Mouse (Mus musculus) liver, embryonic 16.5 days (tissue): ENCODE measurements around the gene Crp. TPM values are rescaled to one million over a fixed set of nuclear protein-coding genes. Genes with fewer than 3 reads are reported as not detected.

Experiments used
- ATAC-seq: fragments of 200-750 bp; cut with Nextera tagmentation; 2 replicates; pipeline ENCODE4 v1.8.0; 2017; ENCODE audit warnings: low read depth, mild to moderate bottlenecking, moderate number of reproducible peaks, moderate library complexity
- H3K27ac ChIP-seq: fragments of 300-500 bp; sonication (generic); 2 replicates; pipeline ENCODE4 v1.5.1; 2014; ENCODE audit warnings: mild to moderate bottlenecking, low read length
- H3K27me3 ChIP-seq: fragments of 300-500 bp; sonication (generic); 2 replicates; pipeline ENCODE4 v1.6.1; 2014; ENCODE audit warnings: low read depth, low read length, mixed read lengths; ENCODE audit not compliant: control insufficient read depth, insufficient read depth
- H3K36me3 ChIP-seq: fragments of 300-500 bp; sonication (generic); 2 replicates; pipeline ENCODE4 v1.6.1; 2014; ENCODE audit warnings: mild to moderate bottlenecking; ENCODE audit not compliant: control insufficient read depth, insufficient read depth
- H3K4me1 ChIP-seq: fragments of 300-500 bp; sonication (generic); 2 replicates; pipeline ENCODE4 v1.6.1; 2014; ENCODE audit warnings: low read depth, low read length, mixed read lengths; ENCODE audit not compliant: control insufficient read depth
- H3K4me2 ChIP-seq: fragments of 300-500 bp; sonication (generic); 2 replicates; pipeline ENCODE4 v1.6.1; 2014; ENCODE audit warnings: low read depth, low read length, mixed read lengths
- H3K4me3 ChIP-seq: fragments of 300-500 bp; sonication (generic); 2 replicates; pipeline ENCODE4 v1.5.1; 2014; ENCODE audit warnings: low read depth, mild to moderate bottlenecking, low read length
- H3K9ac ChIP-seq: fragments of 300-500 bp; sonication (generic); 2 replicates; pipeline ENCODE4 v1.6.1; 2014; ENCODE audit warnings: low read depth, low read length
- H3K9me3 ChIP-seq: fragments of 300-500 bp; sonication (generic); replicated peaks from 2 replicates; pipeline ENCODE4 v1.6.1; 2016; ENCODE audit warnings: low read length; ENCODE audit not compliant: control insufficient read depth
- WGBS: fragments of 180-500 bp; shearing (Covaris S2); extraction: QIAGEN DNeasy Blood & Tissue Kit; methylation state at CpG from one replicate; pipeline ENCODE4 v1.1.7; 2014; ENCODE audit not compliant: insufficient replicate concordance; 5-methylcytosine and 5-hydroxymethylcytosine counted together
- polyA plus RNA-seq: library from polyadenylated mRNA; unstranded; fragments of >200 nt; fragmentation: Nextera tagmentation; extraction: Ambion mirVana; gene quantifications from 2 replicates; pipeline ENCODE4 v1.2.1, GENCODE M21; 2015

The Crp gene
- polyA plus RNA-seq, 1 experiment from 2014 or later = 74.9 TPM

DNA sequence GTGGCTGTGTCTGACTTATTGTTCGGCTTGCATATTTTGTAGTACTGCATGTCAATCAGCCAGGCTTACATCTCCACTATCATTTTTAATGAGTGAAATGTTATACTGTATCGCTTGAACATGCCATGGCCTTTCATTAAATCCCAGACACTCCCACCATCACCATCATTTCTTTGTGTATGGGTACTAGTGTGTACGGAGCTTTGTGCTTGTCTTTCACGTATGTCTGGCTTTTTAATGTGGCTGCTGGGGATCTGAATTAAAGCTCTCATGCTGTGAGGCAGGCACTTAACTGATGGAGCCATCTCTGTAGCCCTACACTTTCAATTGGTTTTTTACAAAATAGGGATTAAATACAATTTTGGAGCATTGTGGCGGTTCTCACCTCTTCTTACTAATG, 81.3 kb downstream of the Crp start:
- no peaks in the 10 kb centered on the region for H3K27me3 ChIP-seq
- no peaks in the 10 kb centered on the region for H3K9me3 ChIP-seq
- WGBS = 71% methylated on average over 5 of the region's 5 CpGs
- no peak overlapping the region for H3K4me2 ChIP-seq
- H3K4me3 ChIP-seq = no peak overlapping the region
- no peaks in the 10 kb centered on the region for H3K36me3 ChIP-seq
- no peaks in the 10 kb centered on the region for H3K4me1 ChIP-seq
- no peak overlapping the region for H3K9ac ChIP-seq
- no peak for ATAC-seq
- no peak overlapping the region for H3K27ac ChIP-seq

- no peak overlapping the region for H3K27ac ChIP-seq
- ATAC-seq = peak; percentile 59
- 28% methylated on average over 2 of the region's 2 CpGs for WGBS
- no peaks in the 10 kb centered on the region for H3K36me3 ChIP-seq
- H3K27me3 ChIP-seq = no peaks in the 10 kb centered on the region
- H3K4me1 ChIP-seq = no peaks in the 10 kb centered on the region
- H3K4me2 ChIP-seq = no peak overlapping the region
- no peak overlapping the region for H3K9ac ChIP-seq
- no peaks in the 10 kb centered on the region for H3K9me3 ChIP-seq
- no peak overlapping the region for H3K4me3 ChIP-seq
Observed at GRCm38 (mm10) chr1:172785322-172785721, 87.5 kb downstream of the Crp start.

DNA sequence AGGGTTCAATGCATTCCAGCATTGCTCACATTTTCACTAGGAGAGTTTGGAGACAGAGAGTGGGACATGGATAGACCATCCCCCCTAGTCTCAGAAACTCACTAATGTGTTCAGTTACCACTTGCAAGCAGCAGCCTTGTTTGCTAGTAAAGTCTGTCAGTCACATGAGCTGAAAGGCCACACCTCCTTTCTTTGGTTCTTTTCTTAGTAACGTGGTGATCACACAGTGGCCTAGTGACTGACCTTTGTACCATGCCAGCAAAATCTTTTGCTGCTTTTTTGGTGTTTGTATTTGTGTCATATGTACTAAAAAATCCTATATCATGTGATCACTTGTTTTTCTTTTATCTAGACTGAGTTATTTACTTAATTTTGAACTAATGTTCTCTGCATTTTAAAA, 88.0 kb downstream of the Crp start:
- H3K4me1 ChIP-seq = no peaks in the 10 kb centered on the region
- H3K9me3 ChIP-seq = no peaks in the 10 kb centered on the region
- no peak overlapping the region for H3K9ac ChIP-seq
- no peak overlapping the region for H3K27ac ChIP-seq
- no peak overlapping the region for H3K4me3 ChIP-seq
- 5% methylated on average over 1 of the region's 1 CpGs for WGBS
- no peak for ATAC-seq
- H3K36me3 ChIP-seq = no peaks in the 10 kb centered on the region
- no peaks in the 10 kb centered on the region for H3K27me3 ChIP-seq
- H3K4me2 ChIP-seq = no peak overlapping the region

- Histone ChIP-seq H3K9ac (no peak overlapping the region), H3K4me3 (no peak overlapping the region), H3K27ac (no peak overlapping the region), H3K4me2 (no peak overlapping the region), H3K9me3 (no peaks in the 10 kb centered on the region), H3K4me1 (no peaks in the 10 kb centered on the region), H3K27me3 (no peaks in the 10 kb centered on the region), H3K36me3 (no peaks in the 10 kb centered on the region)
- no peak for ATAC-seq
- 67% methylated on average over 2 of the region's 2 CpGs for whole genome bisulfite sequencing
Observed at GRCm38 (mm10) chr1:172828975-172829374, 131.1 kb downstream of the Crp start.

GRCm38 (mm10) chr1:172847044-172847761, 149.3 kb downstream of the Crp start:
- H3K4me3 ChIP-seq = no peak overlapping the region
- H3K27me3 ChIP-seq = no peaks in the 10 kb centered on the region
- no peak for ATAC-seq
- H3K4me1 ChIP-seq = no peaks in the 10 kb centered on the region
- H3K36me3 ChIP-seq = no peaks in the 10 kb centered on the region
- no peak overlapping the region for H3K9ac ChIP-seq
- H3K27ac ChIP-seq = no peak overlapping the region
- H3K9me3 ChIP-seq = no peaks in the 10 kb centered on the region
- 52% methylated on average over 2 of the region's 2 CpGs for WGBS
- H3K4me2 ChIP-seq = no peak overlapping the region

DNA sequence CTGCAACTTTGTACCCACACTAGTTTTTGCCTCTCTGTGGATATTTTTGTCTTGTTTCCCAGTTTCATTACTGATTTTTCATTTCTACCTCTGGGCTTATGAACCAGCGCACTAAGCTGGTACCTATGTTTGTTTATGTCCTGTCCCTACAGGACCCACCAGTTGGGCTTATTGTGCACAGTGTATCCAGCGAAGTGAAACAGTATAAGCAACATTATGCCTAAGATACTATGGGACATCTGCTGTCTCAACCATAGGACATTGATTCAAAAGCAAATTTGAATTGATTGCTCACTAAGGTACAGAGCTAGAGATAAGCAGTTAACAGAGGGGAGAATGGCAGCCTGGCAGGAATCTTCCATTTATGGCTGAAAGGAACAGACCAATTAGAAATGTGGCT, 150.3 kb downstream of the Crp start:
- ATAC-seq = no peak

GRCm38 (mm10) chr1:172875265-172875664, 177.4 kb downstream of the Crp start:
- no peaks in the 10 kb centered on the region for H3K36me3 ChIP-seq
- H3K27ac ChIP-seq = no peak overlapping the region
- no peaks in the 10 kb centered on the region for H3K27me3 ChIP-seq
- 52% methylated on average over 4 of the region's 4 CpGs for WGBS
- no peaks in the 10 kb centered on the region for H3K4me1 ChIP-seq
- no peak for ATAC-seq
- no peak overlapping the region for H3K4me3 ChIP-seq
- no peak overlapping the region for H3K9ac ChIP-seq
- H3K4me2 ChIP-seq = no peak overlapping the region
- H3K9me3 ChIP-seq = no peaks in the 10 kb centered on the region

More for the DNA sequence above, 150.3 kb downstream of the Crp start:
- WGBS = 62% methylated on average over 2 of the region's 2 CpGs
- no peak overlapping the region for H3K27ac ChIP-seq
- no peaks in the 10 kb centered on the region for H3K36me3 ChIP-seq
- H3K27me3 ChIP-seq = no peaks in the 10 kb centered on the region
- no peak overlapping the region for H3K9ac ChIP-seq
- H3K4me3 ChIP-seq = no peak overlapping the region
- H3K4me1 ChIP-seq = no peaks in the 10 kb centered on the region
- no peak overlapping the region for H3K4me2 ChIP-seq
- no peaks in the 10 kb centered on the region for H3K9me3 ChIP-seq

GRCm38 (mm10) chr1:172876675-172877074, 178.8 kb downstream of the Crp start:
- no peak overlapping the region for H3K4me2 ChIP-seq
- H3K9ac ChIP-seq = no peak overlapping the region
- H3K4me1 ChIP-seq = no peaks in the 10 kb centered on the region
- no peak overlapping the region for H3K4me3 ChIP-seq
- no peaks in the 10 kb centered on the region for H3K36me3 ChIP-seq
- WGBS = 62% methylated on average over 1 of the region's 1 CpGs
- H3K9me3 ChIP-seq = no peaks in the 10 kb centered on the region
- H3K27me3 ChIP-seq = no peaks in the 10 kb centered on the region
- no peak for ATAC-seq
- no peak overlapping the region for H3K27ac ChIP-seq
